Mouse (Mus musculus) E14TG2a.4 (cell line): ENCODE data around the gene Cdk5rap1.
A peak's percentile ranks its signal among the peaks of the same experiment; 100 is the strongest.

Experiments used
- H3K27me3 ChIP-seq: 2 replicates; pipeline ENCODE4 v1.6.1; 2014; ENCODE audit warnings: low read length, control low read depth; ENCODE audit not compliant: insufficient read depth
- H3K36me3 ChIP-seq: 2 replicates; pipeline ENCODE4 v1.6.1; 2014; ENCODE audit warnings: low read length, control low read depth; ENCODE audit not compliant: insufficient read depth
- H3K4me1 ChIP-seq: replicated peaks from 2 replicates; pipeline ENCODE4 v1.6.1; 2014; ENCODE audit warnings: low read depth, low read length, control low read depth
- H3K4me3 ChIP-seq: replicated peaks from 2 replicates; pipeline ENCODE4 v1.5.1; 2014; ENCODE audit warnings: mild to moderate bottlenecking, low read length
- H3K9me3 ChIP-seq: 2 replicates; pipeline ENCODE4 v1.6.1; 2014; ENCODE audit warnings: low read length, control low read depth
- CTCF ChIP-seq: conservative IDR thresholded peaks from 2 replicates; pipeline ENCODE4 v1.5.1; 2014; ENCODE audit warnings: low read length
- NANOG ChIP-seq: IDR thresholded peaks from 2 replicates; pipeline ENCODE4 v1.6.1; 2014; ENCODE audit warnings: borderline replicate concordance, low read length, mixed read lengths
- POU5F1 ChIP-seq: IDR thresholded peaks from 2 replicates; pipeline ENCODE4 v1.6.1; 2014; ENCODE audit warnings: low read length, borderline replicate concordance

The Cdk5rap1 gene

GRCm38 (mm10) chr2:154407643-154408445 lies 35.0 kb upstream of the Cdk5rap1 start, which contains the start of gene Snta1:
Snta1 (minus strand) TSS chr2:154408099.
- TF ChIP-seq NANOG (no peak), POU5F1 (no peak), CTCF (no peak)

GRCm38 (mm10) chr2:154407063-154407642 lies 34.3 kb upstream of the Cdk5rap1 start:
- Histone ChIP-seq H3K36me3 (peaks cover 28% of the 10 kb centered on the region), H3K4me3 (peak overlapping the region; percentile 87), H3K27me3 (no peaks in the 10 kb centered on the region), H3K4me1 (peaks cover 8% of the 10 kb centered on the region), H3K9me3 (peaks cover 16% of the 10 kb centered on the region)
- TF ChIP-seq NANOG: no peak
- no peak for TF ChIP-seq POU5F1
- no peak for TF ChIP-seq CTCF

More at GRCm38 (mm10) chr2:154407643-154408445, 35.0 kb upstream of the Cdk5rap1 start, which contains the start of gene Snta1:
- Histone ChIP-seq H3K36me3 (peaks cover 23% of the 10 kb centered on the region), H3K27me3 (no peaks in the 10 kb centered on the region), H3K4me1 (peaks cover 8% of the 10 kb centered on the region), H3K9me3 (peaks cover 16% of the 10 kb centered on the region), H3K4me3 (peak within 1 kb of the TSS; percentile 87)

- Histone ChIP-seq H3K9me3 (peaks cover 16% of the 10 kb centered on the region), H3K27me3 (no peaks in the 10 kb centered on the region), H3K4me3 (no peak overlapping the region), H3K4me1 (peaks cover 8% of the 10 kb centered on the region), H3K36me3 (peaks cover 32% of the 10 kb centered on the region)
- TF ChIP-seq POU5F1 (no peak), CTCF (no peak), NANOG (no peak)
Measured at GRCm38 (mm10) chr2:154405447-154405994, 32.7 kb upstream of the Cdk5rap1 start.

GRCm38 (mm10) chr2:154402811-154403210 lies 30.0 kb upstream of the Cdk5rap1 start:
- TF ChIP-seq NANOG (no peak), POU5F1 (no peak), CTCF (no peak)
- Histone ChIP-seq H3K27me3 (no peaks in the 10 kb centered on the region), H3K36me3 (peaks cover 50% of the 10 kb centered on the region), H3K4me1 (no peaks in the 10 kb centered on the region), H3K9me3 (peaks cover 16% of the 10 kb centered on the region), H3K4me3 (no peak overlapping the region)

GRCm38 (mm10) chr2:154401976-154402375 lies 29.2 kb upstream of the Cdk5rap1 start:
- H3K4me1 ChIP-seq: no peaks in the 10 kb centered on the region
- H3K36me3 ChIP-seq: peaks cover 50% of the 10 kb centered on the region
- H3K9me3 ChIP-seq: peaks cover 13% of the 10 kb centered on the region
- no peak overlapping the region for H3K4me3 ChIP-seq
- TF ChIP-seq POU5F1 (no peak), CTCF (no peak), NANOG (no peak)
- no peaks in the 10 kb centered on the region for H3K27me3 ChIP-seq

- Histone ChIP-seq H3K36me3 (peaks cover 40% of the 10 kb centered on the region), H3K4me3 (no peak overlapping the region), H3K9me3 (no peaks in the 10 kb centered on the region), H3K27me3 (no peaks in the 10 kb centered on the region), H3K4me1 (no peaks in the 10 kb centered on the region)
- TF ChIP-seq NANOG (no peak), POU5F1 (no peak), CTCF (no peak)
Measured at GRCm38 (mm10) chr2:154399325-154399724, 26.5 kb upstream of the Cdk5rap1 start.

- no peaks in the 10 kb centered on the region for H3K4me1 ChIP-seq
- no peaks in the 10 kb centered on the region for H3K27me3 ChIP-seq
- TF ChIP-seq POU5F1 (no peak), CTCF (no peak), NANOG (no peak)
- no peak overlapping the region for H3K4me3 ChIP-seq
- H3K36me3 ChIP-seq: peaks cover 36% of the 10 kb centered on the region
- H3K9me3 ChIP-seq: no peaks in the 10 kb centered on the region
Measured at GRCm38 (mm10) chr2:154398267-154398666, 25.5 kb upstream of the Cdk5rap1 start.

- Histone ChIP-seq H3K4me3 (no peak overlapping the region), H3K36me3 (peaks cover 27% of the 10 kb centered on the region), H3K4me1 (no peaks in the 10 kb centered on the region; the same call in 1 of the 2 replicates), H3K9me3 (no peaks in the 10 kb centered on the region), H3K27me3 (no peaks in the 10 kb centered on the region)
- TF ChIP-seq CTCF (no peak), POU5F1 (no peak), NANOG (no peak)
Measured at GRCm38 (mm10) chr2:154396529-154396928, 23.7 kb upstream of the Cdk5rap1 start.

- Histone ChIP-seq H3K4me3 (no peak overlapping the region), H3K9me3 (no peaks in the 10 kb centered on the region), H3K4me1 (peaks cover 14% of the 10 kb centered on the region), H3K36me3 (peaks cover 19% of the 10 kb centered on the region), H3K27me3 (no peaks in the 10 kb centered on the region)
- no peak for TF ChIP-seq POU5F1
- TF ChIP-seq NANOG: no peak
- TF ChIP-seq CTCF: no peak
Measured at GRCm38 (mm10) chr2:154394602-154395001, 21.8 kb upstream of the Cdk5rap1 start.
